Mouse (Mus musculus) gastrocnemius, postnatal 4 days (tissue): Measurements from ENCODE around the gene Rnf215. TPM values are rescaled to one million over a fixed set of nuclear protein-coding genes. Genes with fewer than 3 reads are reported as not detected.
"Not testable (repeated sequence)": the region's sequence is repeated elsewhere in the genome, so short reads cannot be mapped to it uniquely, and the experiment has no call there.

Experiments
- DNase-seq, 2 experiments: peaks; one replicate each; pipeline ENCODE4 v3.0.0; 2021 to 2022; ENCODE audit warnings: low spot score in 2 of 2, mixed read lengths in 2 of 2
- total RNA-seq, 2 experiments: library from RNA; stranded (reverse); gene quantifications; 2 replicates each; pipeline ENCODE4 v1.2.3; 2021

The Rnf215 gene
- total RNA-seq, 2 experiments from 2014 or later = 12.8 to 18.1 TPM

- no peak for DNase-seq
These were observed 22.1 kb upstream of the Rnf215 start for GRCm38 (mm10) chr11:4112861-4113260.

- no peak for DNase-seq
These were observed 21.5 kb upstream of the Rnf215 start for GRCm38 (mm10) chr11:4113496-4113895.

DNA sequence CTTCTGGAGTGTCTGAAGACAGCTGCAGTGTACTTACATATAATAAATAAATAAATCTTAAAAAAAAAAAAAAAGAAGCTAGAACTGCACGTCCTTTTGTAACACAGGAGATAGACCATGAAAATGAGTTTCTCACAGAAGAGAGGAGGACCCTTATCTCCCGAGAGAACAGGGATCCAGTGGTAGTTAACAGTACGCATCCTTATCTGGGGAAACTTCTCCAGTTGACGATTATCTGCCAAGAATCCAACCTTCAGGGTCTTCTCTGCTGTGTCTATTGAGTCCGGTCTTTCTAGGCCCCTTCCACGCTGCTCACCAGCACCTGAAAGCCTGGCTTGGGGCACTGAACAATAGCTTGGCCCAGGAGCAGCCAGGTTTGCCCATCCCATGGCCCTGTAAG, 21.0 kb upstream of the Rnf215 start:
- no peak for DNase-seq

DNA sequence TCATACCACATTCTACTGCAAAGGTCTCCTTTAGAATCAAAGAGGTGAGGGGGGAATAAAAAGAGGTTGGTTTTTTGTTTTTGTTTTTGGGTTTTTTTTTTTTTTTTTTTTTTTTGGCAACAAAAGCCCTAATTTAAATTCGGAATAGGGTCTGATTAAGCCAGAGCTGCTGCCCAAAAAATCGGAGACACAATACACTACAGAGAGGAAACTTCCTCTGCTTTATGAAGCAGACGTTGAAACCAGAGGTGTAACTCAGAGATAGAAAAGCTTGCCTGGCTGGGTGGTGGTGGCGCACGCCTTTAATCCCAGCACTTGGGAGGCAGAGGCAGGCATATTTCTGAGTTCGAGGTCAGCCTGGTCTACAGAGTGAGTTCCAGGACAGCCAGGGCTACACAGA, 20.5 kb upstream of the Rnf215 start:
- not testable (repeated sequence) for DNase-seq

- DNase-seq = no peak
These were observed 19.6 kb upstream of the Rnf215 start for GRCm38 (mm10) chr11:4115407-4115806.

DNA sequence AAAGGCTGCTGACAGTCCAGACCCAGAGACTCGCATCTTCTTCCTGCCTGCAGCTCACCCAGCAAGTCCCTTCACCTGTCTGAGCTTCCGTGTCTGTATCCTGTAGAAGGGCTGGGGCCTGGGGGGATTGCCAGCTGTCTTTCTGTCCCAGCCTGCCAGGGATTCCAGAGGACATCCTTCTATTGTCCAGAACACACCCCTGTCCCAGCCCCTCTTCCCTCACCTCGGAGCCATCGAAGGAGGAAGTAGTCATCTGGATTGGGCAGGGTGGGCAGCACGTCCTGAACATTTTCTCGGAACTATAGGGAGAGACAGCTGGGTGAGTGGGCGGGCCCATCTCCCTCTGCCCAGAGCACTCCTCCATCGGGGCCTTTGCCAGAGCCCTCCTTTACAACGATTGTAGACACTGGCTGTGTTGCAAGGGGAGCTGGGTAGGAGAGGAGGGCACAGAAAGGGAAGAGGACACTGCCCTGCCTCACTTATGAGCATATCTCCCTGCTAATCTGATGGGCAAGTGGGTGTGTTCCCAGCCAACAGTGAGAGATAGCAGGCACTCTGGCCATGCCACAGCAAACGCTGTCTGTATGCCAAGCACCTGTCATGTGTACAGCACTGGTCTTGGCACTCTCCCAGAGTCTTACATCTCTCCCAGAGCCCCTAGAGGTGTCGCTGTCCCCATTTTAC, 18.4 kb upstream of the Rnf215 start:
- DNase-seq = no peak

DNA sequence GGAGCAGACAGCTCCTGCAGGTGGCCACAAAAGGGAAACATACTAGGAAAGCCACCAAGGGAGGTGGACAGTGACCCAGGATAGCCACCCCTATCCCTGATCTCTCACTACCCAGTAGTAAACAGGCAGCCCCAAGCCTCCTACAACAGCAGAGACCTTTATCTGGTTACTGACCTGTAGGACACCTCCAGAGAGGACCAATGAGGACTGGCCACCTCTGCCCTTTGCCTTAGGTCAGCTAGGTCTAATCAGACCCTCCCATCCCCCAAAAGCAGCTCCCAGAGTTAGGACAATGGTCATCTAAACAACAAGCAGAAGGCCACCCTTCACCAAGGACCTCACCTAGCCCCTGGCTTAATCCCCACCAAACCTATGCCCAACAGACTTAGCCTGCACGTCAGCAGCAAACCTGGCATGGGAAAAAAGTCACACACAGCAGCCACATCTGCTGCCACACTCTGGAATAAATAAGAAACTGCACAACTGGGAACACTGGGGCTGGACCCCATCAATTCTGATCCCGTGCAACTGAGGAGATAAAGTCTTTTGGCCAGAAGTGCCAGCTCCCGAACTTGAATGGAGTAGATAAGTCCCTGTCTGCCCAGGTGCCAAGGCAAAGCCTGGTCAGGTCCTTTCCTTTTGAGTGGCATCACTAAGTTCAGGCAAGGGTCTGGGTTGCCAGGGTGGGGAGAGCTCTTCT, 17.5 kb upstream of the Rnf215 start:
- no peak for DNase-seq

DNA sequence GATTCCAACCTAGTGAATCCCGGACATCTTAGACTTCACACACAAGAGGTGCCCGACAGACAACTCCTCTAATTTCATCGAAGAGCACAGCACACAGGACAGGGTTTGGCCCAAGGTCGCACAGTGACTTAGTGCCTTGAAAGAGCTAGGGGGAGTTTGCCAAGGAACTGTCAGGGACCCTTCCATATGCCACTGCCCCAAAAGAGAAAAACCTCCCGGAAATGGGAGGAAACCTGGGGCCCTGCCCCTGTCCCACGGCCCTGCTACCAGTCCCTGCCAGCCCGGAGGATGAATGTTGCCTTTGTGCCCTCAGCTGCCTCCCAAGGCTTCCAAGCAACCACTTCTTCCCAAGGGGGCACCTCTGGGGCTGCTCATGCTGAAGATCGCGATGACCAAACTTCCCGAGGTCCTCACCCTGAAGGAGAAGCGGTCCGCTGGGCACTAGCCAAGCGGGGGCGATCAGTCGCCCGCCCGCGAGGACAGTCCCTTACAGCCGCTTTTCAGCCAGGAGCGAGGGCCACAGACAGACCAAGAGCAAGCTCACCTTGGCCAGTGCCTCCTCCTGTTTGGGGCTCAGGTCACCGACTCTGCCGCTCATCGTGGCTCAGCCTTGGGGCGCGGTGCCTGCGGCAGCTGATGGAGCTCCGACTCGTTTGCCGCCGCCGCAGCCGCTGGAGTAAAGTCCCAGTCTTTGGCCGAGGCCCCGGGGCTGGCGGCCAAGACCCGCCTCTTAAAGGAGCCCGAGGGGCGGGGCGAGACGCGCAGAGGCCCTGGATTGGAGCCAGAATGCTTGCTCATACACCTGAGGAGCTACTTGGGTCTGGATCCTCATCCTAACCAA, 16.7 kb upstream of the Rnf215 start:
- peak; percentile 42 to 62 for DNase-seq

DNA sequence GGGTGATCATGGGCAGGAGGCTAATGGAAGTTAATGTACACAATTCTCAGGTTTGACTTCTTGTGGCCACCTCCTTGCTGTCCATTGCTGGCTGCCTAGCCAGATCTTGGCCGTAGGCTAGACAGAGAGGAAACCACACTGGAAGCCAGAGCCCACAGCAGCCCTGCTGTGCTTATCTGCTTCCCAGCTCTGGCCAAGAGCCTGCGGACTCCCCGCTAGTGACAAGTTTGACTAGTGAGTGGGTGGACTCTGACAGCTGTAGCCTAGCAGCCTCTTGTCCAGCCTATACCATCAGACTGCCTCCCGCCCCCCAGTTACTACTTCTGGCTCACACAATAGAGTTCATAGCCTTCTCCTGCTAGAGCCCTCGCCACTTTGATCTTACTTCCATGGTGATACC, 15.4 kb upstream of the Rnf215 start:
- no peak for DNase-seq

DNA sequence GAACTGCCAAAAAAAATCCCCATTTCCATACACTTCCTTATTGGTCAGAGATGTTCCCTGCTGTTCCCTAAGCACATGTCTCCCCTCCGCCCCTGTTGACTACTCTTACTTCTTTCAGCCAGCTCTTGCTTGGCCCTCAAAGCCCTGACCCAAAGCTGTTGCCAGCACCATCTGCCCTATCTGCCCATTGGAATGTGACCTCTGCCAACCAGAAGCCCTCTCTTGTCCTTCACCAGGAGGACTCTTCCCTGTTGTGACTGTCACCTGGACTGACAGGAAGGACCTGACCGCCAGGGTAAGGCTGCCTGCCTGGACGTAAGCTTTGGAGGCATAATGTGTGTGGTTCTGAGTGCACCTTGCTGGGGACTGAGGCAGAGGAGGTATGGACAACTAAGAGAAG, 13.3 kb upstream of the Rnf215 start:
- DNase-seq = no peak

GRCm38 (mm10) chr11:4122226-4122625, 12.8 kb upstream of the Rnf215 start:
- DNase-seq = no peak

DNA sequence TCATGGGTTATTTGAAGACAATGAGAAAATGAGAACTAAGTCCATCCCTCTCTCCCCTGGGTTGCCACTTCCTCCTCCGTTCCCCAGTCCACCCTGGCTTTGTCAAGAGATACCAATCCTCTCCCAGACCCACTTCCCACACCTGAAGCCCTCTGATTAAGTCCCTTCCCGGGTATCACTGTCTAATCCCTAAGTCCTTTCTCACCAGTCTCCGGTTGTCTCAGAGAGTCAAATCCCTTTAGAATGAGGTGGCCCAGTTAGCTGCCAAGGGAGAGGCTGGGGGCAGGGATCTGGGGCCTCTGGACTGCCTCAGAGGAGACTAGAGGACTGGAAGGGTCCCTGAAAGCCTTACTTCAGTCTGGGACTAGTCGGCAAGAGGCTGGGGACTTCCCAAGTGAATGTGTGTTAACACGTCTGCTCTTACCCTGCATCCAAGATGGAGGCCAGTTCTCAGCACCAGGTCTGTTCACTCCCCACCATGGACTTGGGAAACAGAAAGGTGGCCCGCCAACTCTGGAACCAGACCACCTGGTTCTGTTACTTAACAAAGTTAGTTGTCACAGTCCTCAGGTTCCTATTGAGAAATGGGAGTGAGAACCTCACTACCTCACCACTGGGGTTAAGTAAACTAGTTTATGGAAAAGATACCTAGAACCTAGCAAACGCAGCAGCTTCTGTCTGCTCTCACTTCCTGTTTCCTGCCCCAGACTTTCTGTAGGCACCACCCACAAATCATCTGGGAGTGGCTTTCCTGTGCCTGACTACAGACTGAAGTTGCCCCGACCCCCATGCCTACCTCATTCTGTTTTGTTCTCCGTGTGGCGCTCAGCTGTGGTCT, 12.0 kb upstream of the Rnf215 start, which contains the start of gene Sec14l2:
Gene Sec14l2 (minus strand): TSS at position 674 of the 838 bp plus-strand sequence.
- DNase-seq = no peak

DNA sequence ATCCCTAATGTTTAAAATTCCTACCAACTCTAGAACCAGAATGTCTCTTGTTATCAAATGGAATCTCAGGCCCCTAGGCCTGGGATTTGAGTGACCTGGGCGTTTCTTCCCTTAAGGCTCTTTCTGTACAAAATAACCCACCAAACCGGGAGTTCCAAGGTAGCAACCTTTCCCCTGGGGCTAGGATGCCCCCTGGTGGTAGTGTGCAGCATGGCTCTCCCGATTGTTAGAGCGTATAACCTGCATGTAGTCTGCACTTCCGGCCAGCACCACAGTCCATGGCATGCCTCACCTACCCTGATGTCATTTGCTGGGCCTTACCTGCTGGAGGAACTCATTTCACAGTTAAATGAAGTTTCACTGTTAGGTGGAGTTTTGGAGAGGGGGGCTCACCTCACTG, 11.1 kb upstream of the Rnf215 start:
- DNase-seq = no peak

GRCm38 (mm10) chr11:4127059-4127458, 7.9 kb upstream of the Rnf215 start:
- no peak for DNase-seq

DNA sequence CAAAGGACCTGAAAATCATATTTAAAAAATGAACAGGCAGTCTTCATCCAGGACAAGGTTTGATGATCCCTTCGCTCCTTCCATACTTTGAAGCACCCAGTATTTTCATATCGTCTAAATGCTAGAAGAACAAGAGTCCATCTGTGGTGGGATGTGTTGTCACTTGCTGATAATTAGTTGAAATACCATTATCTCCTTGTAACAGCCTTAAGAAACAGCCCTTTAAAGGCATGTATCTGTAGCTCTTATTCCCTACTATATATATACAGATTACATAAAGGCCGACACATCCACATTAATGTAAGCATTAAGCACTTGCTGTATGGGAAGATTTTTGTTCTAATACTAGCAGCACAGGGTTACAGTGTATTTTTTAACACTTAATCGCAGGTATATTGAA, 6.5 kb upstream of the Rnf215 start:
- not testable (repeated sequence) for DNase-seq

- DNase-seq = no peak
These were observed 1.6 kb upstream of the Rnf215 start for GRCm38 (mm10) chr11:4133450-4133849.

GRCm38 (mm10) chr11:4134400-4134799, 602 bp upstream of the Rnf215 start:
- DNase-seq = no peak

- DNase-seq = no peak
These were observed 4.0 kb downstream of the Rnf215 start for GRCm38 (mm10) chr11:4138964-4139363.

GRCm38 (mm10) chr11:4141505-4141904, 6.5 kb downstream of the Rnf215 start:
- no peak for DNase-seq

- no peak for DNase-seq
These were observed 7.3 kb downstream of the Rnf215 start for GRCm38 (mm10) chr11:4142352-4142751.
